Mouse (Mus musculus) embryonic facial prominence, embryonic 13.5 days (tissue): ENCODE measurements around the gene Ebf1. TPM values are rescaled to one million over a fixed set of nuclear protein-coding genes. Genes with fewer than 3 reads are reported as not detected.

Source experiments
- ATAC-seq: fragments of 200-750 bp; cut with Nextera tagmentation; 2 replicates; pipeline ENCODE4 v1.8.0; 2017; ENCODE audit warnings: low read depth; ENCODE audit not compliant: insufficient number of reproducible peaks, insufficient read depth, low FRiP score, low TSS enrichment
- H3K27ac ChIP-seq: fragments of 300-500 bp; sonication (generic); 2 replicates; pipeline ENCODE4 v1.5.1; 2015; ENCODE audit warnings: moderate library complexity, mild to moderate bottlenecking, inconsistent platforms
- H3K27me3 ChIP-seq: fragments of 300-500 bp; sonication (generic); 2 replicates; pipeline ENCODE4 v1.6.1; 2015; ENCODE audit warnings: mild to moderate bottlenecking, inconsistent platforms
- H3K36me3 ChIP-seq: fragments of 300-500 bp; sonication (generic); 2 replicates; pipeline ENCODE4 v1.6.1; 2015; ENCODE audit warnings: mild to moderate bottlenecking, inconsistent platforms
- H3K4me1 ChIP-seq: fragments of 300-500 bp; sonication (generic); 2 replicates; pipeline ENCODE4 v1.6.1; 2015; ENCODE audit warnings: inconsistent platforms
- H3K4me2 ChIP-seq: fragments of 300-500 bp; sonication (generic); 2 replicates; pipeline ENCODE4 v1.6.1; 2015; ENCODE audit warnings: moderate library complexity, mild to moderate bottlenecking, inconsistent platforms
- H3K4me3 ChIP-seq: fragments of 300-500 bp; sonication (generic); 2 replicates; pipeline ENCODE4 v1.5.1; 2015; ENCODE audit warnings: mild to moderate bottlenecking, inconsistent platforms
- H3K9ac ChIP-seq: fragments of 300-500 bp; sonication (generic); 2 replicates; pipeline ENCODE4 v1.6.1; 2015; ENCODE audit warnings: mild to moderate bottlenecking, inconsistent platforms
- H3K9me3 ChIP-seq: fragments of 300-500 bp; sonication (generic); 2 replicates; pipeline ENCODE4 v1.6.1; 2016; ENCODE audit warnings: inconsistent platforms
- WGBS: fragments of 180-500 bp; shearing (Covaris S2); methylation state at CpG from one replicate; pipeline ENCODE4 v1.1.7; 2015; ENCODE audit warnings: mixed read lengths; 5-methylcytosine and 5-hydroxymethylcytosine counted together
- polyA plus RNA-seq: library from polyadenylated mRNA; unstranded; fragments of >200 nt; fragmentation: Nextera tagmentation; extraction: Ambion mirVana; gene quantifications from 2 replicates; pipeline ENCODE4 v1.2.1, GENCODE M21; 2015

The Ebf1 gene
- polyA plus RNA-seq, 1 experiment from 2014 or later = 69.1 TPM

- no peak overlapping the region for H3K9ac ChIP-seq
- no peaks in the 10 kb centered on the region for H3K9me3 ChIP-seq
- peaks cover 6% of the 10 kb centered on the region; the same call in 1 of the 2 replicates for H3K4me1 ChIP-seq
- WGBS = 63% methylated on average over 2 of the region's 2 CpGs
- H3K27me3 ChIP-seq = no peaks in the 10 kb centered on the region
- no peaks in the 10 kb centered on the region for H3K36me3 ChIP-seq
- H3K27ac ChIP-seq = no peak overlapping the region
- H3K4me3 ChIP-seq = no peak overlapping the region
- no peak overlapping the region for H3K4me2 ChIP-seq
- ATAC-seq = no peak
These were observed 159.4 kb downstream of the Ebf1 start for GRCm38 (mm10) chr11:44776556-44776955.

- Histone ChIP-seq H3K27me3 (no peaks in the 10 kb centered on the region), H3K27ac (no peak overlapping the region), H3K4me1 (peaks cover 6% of the 10 kb centered on the region; the same call in 1 of the 2 replicates), H3K9ac (no peak overlapping the region), H3K9me3 (no peaks in the 10 kb centered on the region), H3K4me2 (no peak overlapping the region), H3K4me3 (no peak overlapping the region), H3K36me3 (no peaks in the 10 kb centered on the region)
- no peak for ATAC-seq
- WGBS = 33% methylated on average over 16 of the region's 16 CpGs
These were observed 160.5 kb downstream of the Ebf1 start for GRCm38 (mm10) chr11:44777331-44778310.

DNA sequence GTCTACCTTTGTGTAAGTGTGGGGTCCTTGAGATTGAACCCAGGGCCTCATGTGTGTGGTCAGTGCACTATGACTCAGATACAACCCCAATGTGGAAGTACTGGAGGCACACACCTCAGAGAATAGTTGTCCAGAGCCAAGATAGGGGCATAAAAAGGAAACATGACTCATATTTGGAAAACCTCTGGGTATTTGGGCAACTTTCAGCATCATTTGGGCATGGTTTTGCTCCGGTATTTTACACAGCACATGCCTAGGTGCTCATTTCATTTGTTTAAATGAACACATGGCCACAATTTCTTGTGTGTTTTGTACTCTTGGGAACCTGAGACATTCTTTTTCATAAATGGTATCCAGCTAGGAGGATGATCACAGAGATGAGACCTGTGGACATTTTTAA is 161.9 kb downstream of the Ebf1 start:
- Histone ChIP-seq H3K27me3 (no peaks in the 10 kb centered on the region; the same call in 1 of the 2 replicates), H3K27ac (no peak overlapping the region), H3K4me3 (no peak overlapping the region), H3K4me1 (peaks cover 6% of the 10 kb centered on the region; the same call in 1 of the 2 replicates), H3K36me3 (no peaks in the 10 kb centered on the region), H3K4me2 (no peak overlapping the region), H3K9me3 (no peaks in the 10 kb centered on the region), H3K9ac (no peak overlapping the region)
- no peak for ATAC-seq
- 93% methylated on average over 1 of the region's 1 CpGs for WGBS

DNA sequence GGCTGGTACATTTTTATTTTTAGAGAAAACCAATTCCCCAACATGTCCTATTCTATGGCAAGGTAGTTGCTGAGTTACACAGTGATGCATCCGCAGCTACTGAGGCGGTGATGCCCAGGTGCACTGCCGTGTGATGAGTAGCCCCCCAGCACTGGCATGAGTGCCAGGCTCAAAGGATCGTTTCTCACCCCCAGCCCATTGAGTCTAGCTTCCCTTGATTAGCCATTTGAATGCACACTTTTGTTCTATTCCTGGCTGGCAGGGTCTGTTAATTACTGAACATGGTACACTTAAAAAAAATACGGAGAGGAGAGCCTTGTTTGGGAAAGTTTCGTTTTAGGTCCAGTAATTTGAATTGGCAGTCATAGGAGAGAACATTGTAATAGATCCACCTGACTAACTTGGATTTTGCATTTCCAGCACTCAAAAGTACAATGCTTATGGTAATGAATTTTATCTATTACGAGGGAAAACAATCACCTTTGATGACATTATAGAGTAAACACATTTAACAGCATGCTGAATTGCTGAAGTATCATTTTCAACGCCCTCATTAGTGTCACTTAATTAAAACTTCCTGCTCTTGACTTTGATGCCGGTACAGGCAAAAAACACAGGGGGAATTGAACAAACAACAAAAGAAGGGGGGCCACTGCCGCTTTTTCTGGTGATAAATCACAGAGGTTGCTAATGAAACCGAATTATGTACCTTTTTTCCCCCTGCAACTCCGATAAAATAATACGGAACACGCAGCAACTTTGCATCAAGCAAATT is 167.3 kb downstream of the Ebf1 start:
- Histone ChIP-seq H3K27me3 (no peaks in the 10 kb centered on the region; the same call in 1 of the 2 replicates), H3K36me3 (no peaks in the 10 kb centered on the region), H3K27ac (no peak overlapping the region), H3K4me2 (no peak overlapping the region), H3K9me3 (no peaks in the 10 kb centered on the region), H3K9ac (no peak overlapping the region), H3K4me1 (peaks cover 6% of the 10 kb centered on the region; the same call in 1 of the 2 replicates), H3K4me3 (no peak overlapping the region)
- no peak for ATAC-seq
- WGBS = 67% methylated on average over 14 of the region's 14 CpGs

GRCm38 (mm10) chr11:44785063-44785462 is 167.9 kb downstream of the Ebf1 start:
- no peak overlapping the region for H3K4me2 ChIP-seq
- H3K4me3 ChIP-seq = no peak overlapping the region
- H3K9ac ChIP-seq = no peak overlapping the region
- ATAC-seq = no peak
- H3K27ac ChIP-seq = no peak overlapping the region
- H3K36me3 ChIP-seq = no peaks in the 10 kb centered on the region
- 46% methylated on average over 7 of the region's 7 CpGs for WGBS
- H3K9me3 ChIP-seq = no peaks in the 10 kb centered on the region
- peaks cover 6% of the 10 kb centered on the region; the same call in 1 of the 2 replicates for H3K4me1 ChIP-seq
- no peaks in the 10 kb centered on the region; the same call in 1 of the 2 replicates for H3K27me3 ChIP-seq

DNA sequence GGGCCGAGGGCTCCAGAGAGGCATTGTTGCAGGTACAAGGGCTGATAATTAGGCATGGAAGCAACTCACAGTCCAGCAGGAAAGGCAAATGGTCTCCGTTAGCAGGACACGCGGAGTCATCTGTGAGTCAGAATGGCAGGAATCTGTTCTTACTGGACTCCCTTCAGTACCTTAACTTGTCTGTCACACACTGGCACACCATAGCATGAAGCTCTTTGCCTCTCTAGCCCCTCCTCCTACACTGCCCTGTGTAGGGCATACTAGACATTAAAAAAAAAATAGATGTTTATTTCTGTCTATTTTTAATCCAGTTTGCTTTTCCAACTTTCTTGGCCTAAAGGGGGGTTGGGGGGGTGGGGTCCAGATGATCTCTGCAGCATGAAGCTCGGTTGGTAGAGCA is 168.4 kb downstream of the Ebf1 start:
- H3K9me3 ChIP-seq = no peaks in the 10 kb centered on the region
- H3K4me2 ChIP-seq = no peak overlapping the region
- no peak overlapping the region for H3K4me3 ChIP-seq
- no peak overlapping the region for H3K27ac ChIP-seq
- no peak for ATAC-seq
- no peak overlapping the region for H3K9ac ChIP-seq
- H3K4me1 ChIP-seq = peaks cover 6% of the 10 kb centered on the region; the same call in 1 of the 2 replicates
- no peaks in the 10 kb centered on the region for H3K36me3 ChIP-seq
- WGBS = 41% methylated on average over 5 of the region's 5 CpGs
- no peaks in the 10 kb centered on the region; the same call in 1 of the 2 replicates for H3K27me3 ChIP-seq

DNA sequence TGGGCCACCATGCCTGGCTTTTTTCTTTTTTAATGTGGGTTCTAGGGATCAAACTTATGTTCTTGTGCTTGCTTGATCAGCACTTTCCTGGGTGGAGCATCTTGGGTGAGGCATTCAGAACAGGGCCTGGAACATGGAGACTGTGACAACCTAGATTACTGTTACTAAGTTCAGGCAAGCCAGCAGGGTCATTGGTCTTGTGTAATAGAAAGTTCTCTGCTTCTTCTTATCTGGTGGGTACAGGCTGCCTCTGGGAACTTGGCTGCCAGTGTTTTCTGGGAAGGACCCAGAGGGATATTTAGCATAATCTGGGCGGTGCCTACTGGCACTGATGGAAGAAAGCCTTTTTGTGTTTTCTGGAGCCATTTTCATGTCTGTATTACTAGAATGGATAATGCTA is 170.9 kb downstream of the Ebf1 start:
- Histone ChIP-seq H3K27me3 (no peaks in the 10 kb centered on the region; the same call in 1 of the 2 replicates), H3K9ac (no peak overlapping the region), H3K36me3 (no peaks in the 10 kb centered on the region), H3K9me3 (no peaks in the 10 kb centered on the region), H3K4me1 (peaks cover 13% of the 10 kb centered on the region), H3K27ac (no peak overlapping the region), H3K4me2 (no peak overlapping the region), H3K4me3 (no peak overlapping the region)
- 91% methylated on average over 1 of the region's 1 CpGs for WGBS
- ATAC-seq = no peak

DNA sequence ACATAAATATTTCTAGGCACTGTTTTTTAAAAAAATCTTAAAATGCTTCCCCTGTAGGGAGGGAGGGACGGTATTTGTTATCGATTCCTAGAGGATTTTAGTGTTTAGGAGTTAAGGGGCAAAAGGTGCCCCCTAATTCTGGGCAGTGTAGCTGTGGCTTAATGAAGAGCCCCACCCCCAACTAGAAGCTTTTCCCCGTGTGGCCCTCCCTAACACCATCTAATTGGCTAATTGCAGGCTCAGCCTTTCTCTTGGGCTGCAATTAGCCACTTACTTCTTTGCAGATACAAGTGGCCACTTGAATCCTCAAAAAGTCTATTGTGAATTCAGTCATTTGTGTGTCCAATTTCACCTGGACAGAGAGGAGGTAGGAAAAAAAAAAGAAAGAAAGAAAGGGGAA is 175.7 kb downstream of the Ebf1 start:
- Histone ChIP-seq H3K27me3 (no peaks in the 10 kb centered on the region), H3K27ac (no peak overlapping the region), H3K36me3 (no peaks in the 10 kb centered on the region), H3K9ac (no peak overlapping the region), H3K9me3 (no peaks in the 10 kb centered on the region), H3K4me1 (peaks cover 7% of the 10 kb centered on the region; the same call in 1 of the 2 replicates), H3K4me3 (no peak overlapping the region), H3K4me2 (no peak overlapping the region)
- WGBS = 13% methylated on average over 3 of the region's 3 CpGs
- ATAC-seq = no peak

DNA sequence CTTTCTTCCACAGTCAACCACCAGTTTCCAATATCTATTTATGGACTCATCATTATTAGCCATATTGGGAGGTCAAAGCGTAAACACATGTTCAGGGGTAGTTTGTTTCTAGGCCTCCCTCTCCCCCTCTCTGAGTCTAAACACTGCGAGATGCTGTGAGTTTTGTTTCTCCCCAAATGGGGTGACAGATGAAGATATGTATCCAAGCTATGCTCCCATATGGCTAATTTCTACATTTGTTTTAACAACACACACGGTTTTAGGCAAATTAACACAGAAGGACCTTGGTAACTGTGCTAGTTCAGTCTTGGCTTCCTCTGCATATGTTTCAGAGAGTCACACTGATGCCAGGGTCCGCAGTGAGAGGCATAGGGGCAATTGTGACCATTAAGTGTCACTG is 177.8 kb downstream of the Ebf1 start:
- 87% methylated on average over 4 of the region's 4 CpGs for WGBS
- Histone ChIP-seq H3K27ac (no peak overlapping the region), H3K9me3 (no peaks in the 10 kb centered on the region), H3K4me3 (no peak overlapping the region), H3K36me3 (no peaks in the 10 kb centered on the region), H3K27me3 (no peaks in the 10 kb centered on the region), H3K4me1 (peaks cover 11% of the 10 kb centered on the region), H3K9ac (no peak overlapping the region), H3K4me2 (no peak overlapping the region)
- ATAC-seq = no peak

GRCm38 (mm10) chr11:44795767-44796166 is 178.7 kb downstream of the Ebf1 start:
- Histone ChIP-seq H3K4me1 (peaks cover 18% of the 10 kb centered on the region), H3K27me3 (no peaks in the 10 kb centered on the region), H3K36me3 (no peaks in the 10 kb centered on the region), H3K4me2 (no peak overlapping the region), H3K27ac (no peak overlapping the region), H3K9me3 (no peaks in the 10 kb centered on the region), H3K4me3 (no peak overlapping the region), H3K9ac (no peak overlapping the region)
- ATAC-seq = no peak
- WGBS = 89% methylated on average over 3 of the region's 3 CpGs

- no peak overlapping the region for H3K27ac ChIP-seq
- WGBS = 56% methylated on average over 3 of the region's 3 CpGs
- ATAC-seq = no peak
These were observed 181.2 kb downstream of the Ebf1 start for GRCm38 (mm10) chr11:44798270-44798669.

More at GRCm38 (mm10) chr11:44798270-44798669, 181.2 kb downstream of the Ebf1 start:
- Histone ChIP-seq H3K9me3 (no peaks in the 10 kb centered on the region), H3K4me1 (peaks cover 20% of the 10 kb centered on the region), H3K36me3 (no peaks in the 10 kb centered on the region), H3K4me2 (no peak overlapping the region), H3K9ac (no peak overlapping the region), H3K27me3 (no peaks in the 10 kb centered on the region), H3K4me3 (no peak overlapping the region)
